In genomic region chr1:37598986-37599385, GRCm38 (mm10) we compare ENCODE assay signal across 31 mouse cellular contexts.
"Had no signal": no experiment of that assay in that cellular context is flagged by ENCODE, and none has a peak within 500 bp of the region (broad histone marks: within the 10 kb centered on the region; RNA-seq: fewer than 3 reads in every experiment).

No protein-coding gene starts in this region.

- H3K9ac ChIP-seq: limb, embryonic 12.5 days; limb, embryonic 13.5 days; limb, embryonic 15.5 days; liver, embryonic 12.5 days; liver, embryonic 13.5 days; liver, embryonic 14.5 days; liver, embryonic 15.5 days; liver, postnatal 0 days; lung, embryonic 14.5 days; lung, embryonic 15.5 days; midbrain, embryonic 12.5 days; midbrain, embryonic 13.5 days; midbrain, embryonic 15.5 days had no signal

- ATAC-seq: liver, embryonic 12.5 days; liver, postnatal 0 days; lung, postnatal 0 days; midbrain, embryonic 13.5 days; midbrain, embryonic 15.5 days; midbrain, embryonic 16.5 days had no signal

- H3K4me2 ChIP-seq: limb, embryonic 12.5 days; limb, embryonic 13.5 days; limb, embryonic 15.5 days; liver, embryonic 11.5 days; liver, embryonic 12.5 days; liver, embryonic 13.5 days; liver, embryonic 15.5 days; lung, embryonic 14.5 days; lung, embryonic 15.5 days; midbrain, embryonic 11.5 days; midbrain, embryonic 12.5 days; midbrain, embryonic 13.5 days; midbrain, embryonic 15.5 days had no signal

- H3K27me3 ChIP-seq: limb, embryonic 12.5 days; limb, embryonic 13.5 days; limb, embryonic 15.5 days; liver, embryonic 12.5 days; liver, embryonic 13.5 days; liver, embryonic 15.5 days; lung, embryonic 15.5 days; midbrain, embryonic 12.5 days; midbrain, embryonic 13.5 days; midbrain, embryonic 15.5 days had no signal

- H3K4me3 ChIP-seq: limb, embryonic 10.5 days; limb, embryonic 12.5 days; limb, embryonic 13.5 days; limb, embryonic 15.5 days; liver, embryonic 12.5 days; liver, embryonic 13.5 days; liver, embryonic 15.5 days; lung, embryonic 15.5 days; megakaryocyte, embryonic 14.5 days; midbrain, embryonic 10.5 days; midbrain, embryonic 12.5 days; midbrain, embryonic 13.5 days; midbrain, embryonic 15.5 days; myocyte had no signal

- H3K27ac ChIP-seq: limb, embryonic 10.5 days; limb, embryonic 12.5 days; limb, embryonic 13.5 days; limb, embryonic 15.5 days; liver, embryonic 12.5 days; liver, embryonic 13.5 days; liver, embryonic 14.5 days; liver, embryonic 15.5 days; lung, embryonic 15.5 days; macrophage; midbrain, embryonic 10.5 days; midbrain, embryonic 12.5 days; midbrain, embryonic 13.5 days; midbrain, embryonic 15.5 days had no signal

- H3K36me3 ChIP-seq: limb, embryonic 10.5 days; limb, embryonic 12.5 days; limb, embryonic 13.5 days; limb, embryonic 15.5 days; liver, embryonic 12.5 days; liver, embryonic 13.5 days; liver, embryonic 15.5 days; lung, embryonic 15.5 days; midbrain, embryonic 10.5 days; midbrain, embryonic 12.5 days; midbrain, embryonic 13.5 days; midbrain, embryonic 15.5 days had no signal

- H3K9me3 ChIP-seq: limb, embryonic 10.5 days; limb, embryonic 12.5 days; limb, embryonic 13.5 days; limb, embryonic 15.5 days; liver, embryonic 12.5 days; liver, embryonic 15.5 days; lung, embryonic 15.5 days; midbrain, embryonic 10.5 days; midbrain, embryonic 12.5 days; midbrain, embryonic 13.5 days; midbrain, embryonic 15.5 days had no signal

- DNase-seq: left cerebral cortex, postnatal 4 days; liver; liver, embryonic 13.5 days; liver, postnatal 0 days; lung, adult 18-20 months; lung, adult 2 months; lung, embryonic 14.5 days; lung, postnatal 10 days; lung, postnatal 14 days; lung, postnatal 36 days; lung, postnatal 4 days; midbrain, embryonic 14.5 days had no signal

- H3K4me1 ChIP-seq: limb, embryonic 10.5 days; limb, embryonic 12.5 days; limb, embryonic 15.5 days; liver, embryonic 12.5 days; liver, embryonic 13.5 days; liver, embryonic 15.5 days; lung, embryonic 15.5 days; midbrain, embryonic 12.5 days; midbrain, embryonic 13.5 days; midbrain, embryonic 15.5 days had no signal
